Mouse (Mus musculus): ENCODE results near the gene Nrd1. TPM values are rescaled to one million over a fixed set of nuclear protein-coding genes. Genes with fewer than 3 reads are reported as not detected.

Nrd1 gene
- 50.5 and 61.2 TPM in 2 replicates for total RNA-seq (2014; rRNA removed)
- 35.2 and 50.7 TPM in 2 replicates for polyA plus RNA-seq (2015; fragmentation: Nextera tagmentation; extraction: Ambion mirVana)

DNA sequence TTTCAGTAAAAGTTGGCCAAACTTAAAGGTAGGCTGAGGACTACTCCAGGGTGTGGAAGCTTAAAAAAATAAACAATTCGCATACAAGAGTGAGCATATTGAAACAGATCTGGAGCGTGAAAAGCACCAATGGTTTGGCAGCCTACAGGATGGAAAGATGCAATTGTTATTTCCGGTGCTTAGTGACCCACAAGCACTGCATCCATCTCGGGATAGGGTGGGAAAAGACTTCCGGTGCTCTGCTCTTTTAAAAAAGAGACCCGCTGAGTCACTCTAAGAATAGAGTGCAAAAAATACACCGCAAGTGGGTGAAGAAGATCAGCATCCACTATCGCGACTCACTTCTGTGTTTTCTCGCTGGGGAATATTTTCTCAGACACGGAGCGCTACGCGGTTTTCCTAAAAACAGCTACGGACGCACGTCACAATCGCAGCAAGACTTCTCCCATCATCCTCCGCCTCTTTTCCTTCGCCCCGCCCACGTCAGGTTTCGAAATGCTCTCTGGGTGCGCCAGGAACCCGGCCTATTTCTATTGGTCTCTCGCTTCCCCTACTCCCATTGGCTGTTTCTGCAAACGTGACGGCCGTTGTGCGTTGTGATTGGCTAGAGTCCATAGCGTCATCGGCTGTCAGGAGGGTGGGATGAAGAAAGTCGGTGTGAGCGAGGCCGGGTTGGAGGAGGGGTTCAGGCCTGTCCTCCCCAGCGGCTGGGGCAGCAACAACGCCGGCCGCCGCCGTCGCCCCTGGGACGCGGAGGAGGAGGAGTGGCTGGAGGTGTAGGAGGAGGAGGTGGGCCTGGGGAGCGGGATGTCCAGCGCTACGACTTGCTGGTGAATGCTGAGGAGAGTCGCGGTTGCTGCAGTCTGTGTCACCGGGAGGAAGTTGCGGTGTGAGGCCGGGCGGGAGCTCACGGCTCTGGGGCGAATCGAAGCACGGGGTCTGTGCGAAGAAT, at the start of gene Nrd1:
Nrd1 (plus strand) TSS at position 657 of the 952 bp plus-strand sequence.
- peak; percentile 100 for DNase-seq
- ATAC-seq = peak; percentile 99
- no peaks in the 10 kb centered on the region for H3K36me3 ChIP-seq (ENCODE audit: insufficient read depth)
- no peak for TF ChIP-seq CTCF (IDR thresholded peaks at IDR 0.05; ENCODE audit: low read depth)
- peaks cover 4% of the 10 kb centered on the region; the same call in 1 of the 2 replicates for H3K27me3 ChIP-seq (ENCODE audit: insufficient read depth, low read length)
- peak within 1 kb of the TSS; percentile 91 for H3K4me3 ChIP-seq (ENCODE audit: low read depth, low read length)
- peaks cover 8% of the 10 kb centered on the region; the same call in 1 of the 2 replicates for H3K4me1 ChIP-seq (ENCODE audit: insufficient read depth)
- H3K4me2 ChIP-seq (ENCODE audit: low read depth) = peak within 1 kb of the TSS; percentile 78
- H3K27ac ChIP-seq (ENCODE audit: low read depth, low read length) = peak within 1 kb of the TSS; percentile 90
- H3K9me3 ChIP-seq (ENCODE audit: low read length) = no peaks in the 10 kb centered on the region
- peak within 1 kb of the TSS; percentile 83 for H3K9ac ChIP-seq
- 1% methylated on average over 58 of the region's 58 CpGs for WGBS

DNA sequence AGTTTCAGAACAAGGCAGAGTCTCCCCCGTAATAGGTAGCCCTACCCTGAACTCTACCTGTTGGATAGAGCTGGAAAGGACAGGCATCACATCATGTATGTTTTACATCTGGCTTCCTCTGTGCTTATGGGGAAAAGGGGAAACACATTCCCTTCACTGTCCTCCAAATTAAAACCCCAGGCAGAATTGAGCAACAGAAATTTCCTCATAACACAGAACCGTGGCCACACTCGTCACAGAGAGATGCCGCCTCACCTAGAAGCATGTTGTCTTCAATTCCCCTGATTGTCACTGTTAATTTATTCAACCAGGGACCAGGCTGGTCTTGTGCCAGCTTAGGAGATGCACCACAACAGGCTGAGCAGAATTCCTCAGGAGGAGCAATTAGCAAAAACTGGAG, 48.8 kb upstream of the Nrd1 start:
- Histone ChIP-seq H3K4me1 (ENCODE audit: insufficient read depth) (no peaks in the 10 kb centered on the region), H3K27ac (ENCODE audit: low read depth, low read length) (no peak overlapping the region), H3K4me2 (ENCODE audit: low read depth) (no peak overlapping the region), H3K27me3 (ENCODE audit: insufficient read depth, low read length) (no peaks in the 10 kb centered on the region), H3K36me3 (ENCODE audit: insufficient read depth) (no peaks in the 10 kb centered on the region), H3K9me3 (ENCODE audit: low read length) (no peaks in the 10 kb centered on the region), H3K9ac (no peak overlapping the region), H3K4me3 (ENCODE audit: low read depth, low read length) (no peak overlapping the region)
- ATAC-seq (no peak), DNase-seq (no peak)
- 80% methylated on average over 4 of the region's 4 CpGs for WGBS
- no peak for TF ChIP-seq CTCF (IDR thresholded peaks at IDR 0.05; ENCODE audit: low read depth)

- Histone ChIP-seq H3K4me2 (ENCODE audit: low read depth) (no peak overlapping the region), H3K4me1 (ENCODE audit: insufficient read depth) (no peaks in the 10 kb centered on the region), H3K27me3 (ENCODE audit: insufficient read depth, low read length) (no peaks in the 10 kb centered on the region), H3K27ac (ENCODE audit: low read depth, low read length) (no peak overlapping the region), H3K36me3 (ENCODE audit: insufficient read depth) (no peaks in the 10 kb centered on the region), H3K4me3 (ENCODE audit: low read depth, low read length) (no peak overlapping the region), H3K9me3 (ENCODE audit: low read length) (no peaks in the 10 kb centered on the region), H3K9ac (no peak overlapping the region)
- ATAC-seq = no peak
- no peak for DNase-seq
- no peak for TF ChIP-seq CTCF (IDR thresholded peaks at IDR 0.05; ENCODE audit: low read depth)
- WGBS = 89% methylated on average over 3 of the region's 3 CpGs
Measured at GRCm38 (mm10) chr4:108959696-108960095, 40.8 kb upstream of the Nrd1 start.

- no peak for TF ChIP-seq CTCF (IDR thresholded peaks at IDR 0.05; ENCODE audit: low read depth)
- no peak for ATAC-seq
- WGBS = 86% methylated on average over 4 of the region's 4 CpGs
Measured at GRCm38 (mm10) chr4:108960619-108961460, 39.6 kb upstream of the Nrd1 start.

DNA sequence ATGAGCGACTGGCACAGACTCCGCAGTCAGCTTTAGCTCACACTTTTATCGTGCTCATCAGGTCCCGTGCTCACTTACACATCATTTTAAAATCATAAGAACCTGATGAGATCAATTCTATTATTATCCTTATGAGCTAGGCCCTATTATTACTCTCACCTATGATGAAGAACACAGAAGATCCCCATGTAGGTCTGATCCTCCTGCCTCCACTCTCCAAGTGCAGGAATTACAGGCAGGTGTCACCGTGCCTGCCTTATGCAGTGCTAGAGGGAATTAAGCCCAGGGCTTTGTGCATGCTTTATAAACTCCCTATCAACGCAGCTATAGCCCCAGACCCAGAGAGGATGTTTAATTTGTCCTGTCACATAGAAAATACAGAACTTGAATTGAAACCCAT, 37.4 kb upstream of the Nrd1 start:
- H3K9ac ChIP-seq = no peak overlapping the region
- 87% methylated on average over 6 of the region's 6 CpGs for whole genome bisulfite sequencing
- H3K9me3 ChIP-seq (ENCODE audit: low read length) = no peaks in the 10 kb centered on the region
- H3K4me2 ChIP-seq (ENCODE audit: low read depth) = no peak overlapping the region
- no peaks in the 10 kb centered on the region for H3K4me1 ChIP-seq (ENCODE audit: insufficient read depth)
- ATAC-seq = peak; percentile 55
- H3K36me3 ChIP-seq (ENCODE audit: insufficient read depth) = no peaks in the 10 kb centered on the region
- no peak for DNase-seq
- H3K4me3 ChIP-seq (ENCODE audit: low read depth, low read length) = no peak overlapping the region
- H3K27me3 ChIP-seq (ENCODE audit: insufficient read depth, low read length) = no peaks in the 10 kb centered on the region
- no peak overlapping the region for H3K27ac ChIP-seq (ENCODE audit: low read depth, low read length)
- TF ChIP-seq CTCF (IDR thresholded peaks at IDR 0.05; ENCODE audit: low read depth) = no peak

More at GRCm38 (mm10) chr4:108960619-108961460, 39.6 kb upstream of the Nrd1 start:
- Histone ChIP-seq H3K9me3 (ENCODE audit: low read length) (no peaks in the 10 kb centered on the region), H3K9ac (no peak overlapping the region), H3K4me2 (ENCODE audit: low read depth) (no peak overlapping the region), H3K4me3 (ENCODE audit: low read depth, low read length) (no peak overlapping the region), H3K27ac (ENCODE audit: low read depth, low read length) (no peak overlapping the region), H3K4me1 (ENCODE audit: insufficient read depth) (no peaks in the 10 kb centered on the region), H3K36me3 (ENCODE audit: insufficient read depth) (no peaks in the 10 kb centered on the region), H3K27me3 (ENCODE audit: insufficient read depth, low read length) (no peaks in the 10 kb centered on the region)
- no peak for DNase-seq

- Histone ChIP-seq H3K4me2 (ENCODE audit: low read depth) (no peak overlapping the region), H3K4me1 (ENCODE audit: insufficient read depth) (no peaks in the 10 kb centered on the region), H3K9ac (no peak overlapping the region), H3K27ac (ENCODE audit: low read depth, low read length) (no peak overlapping the region), H3K36me3 (ENCODE audit: insufficient read depth) (no peaks in the 10 kb centered on the region), H3K4me3 (ENCODE audit: low read depth, low read length) (no peak overlapping the region), H3K27me3 (ENCODE audit: insufficient read depth, low read length) (no peaks in the 10 kb centered on the region), H3K9me3 (ENCODE audit: low read length) (no peaks in the 10 kb centered on the region)
- 81% methylated on average over 3 of the region's 3 CpGs for WGBS
- no peak for DNase-seq
- no peak for TF ChIP-seq CTCF (IDR thresholded peaks at IDR 0.05; ENCODE audit: low read depth)
- ATAC-seq = no peak
Measured at GRCm38 (mm10) chr4:108969517-108969916, 30.9 kb upstream of the Nrd1 start.

Data from forebrain, postnatal 0 days (tissue).